Mouse (Mus musculus): ENCODE results near the gene Ubac1.

DNA sequence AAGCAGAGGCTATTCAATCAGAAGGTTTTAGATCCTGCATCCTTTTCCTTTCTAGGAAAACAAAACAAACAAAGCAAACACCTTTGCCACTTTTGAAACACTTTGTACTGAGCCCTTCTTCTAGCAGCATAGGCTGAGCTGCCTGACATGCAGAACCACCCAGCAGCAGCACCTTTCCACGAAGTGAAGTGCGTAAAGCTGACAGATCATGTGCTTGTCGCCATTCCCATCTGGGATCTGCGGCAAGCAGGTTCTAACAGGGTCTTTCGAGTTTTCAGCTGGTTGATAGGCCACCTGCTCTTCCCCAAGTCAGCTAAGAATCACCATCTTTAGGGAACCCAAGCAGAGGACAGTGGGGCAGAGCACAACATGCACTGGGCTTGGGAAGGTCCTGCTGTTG lies 34.7 kb upstream of the Ubac1 start:
- no peak for TF ChIP-seq EP300 (IDR thresholded peaks at IDR 0.05)
- TF ChIP-seq CTCF (IDR thresholded peaks at IDR 0.05) = no peak
